Mouse (Mus musculus) left cerebral cortex, adult 6 months (tissue): ENCODE measurements around the gene Frmpd3. TPM values are rescaled to one million over a fixed set of nuclear protein-coding genes. Genes with fewer than 3 reads are reported as not detected.

Experiments
- long read RNA-seq, 2 experiments: library from polyadenylated mRNA; unstranded; transcript quantifications; one replicate each; pipeline ENCODE4 v2.0.0; 2019 to 2020
- polyA plus RNA-seq: library from polyadenylated mRNA; unstranded; fragments of <200 nt; fragmentation: Nextera tagmentation; gene quantifications from 2 replicates; pipeline ENCODE4 v1.2.3, GENCODE M21; 2021

The Frmpd3 gene
- polyA plus RNA-seq = 2.5 and 3.3 TPM in 2 replicates
- long read RNA-seq, experiment 1, partial matches to known transcripts = 0 of 2 reads
- long read RNA-seq, experiment 1, other reads (novel, unspliced or antisense) = 2 of 2 reads
- long read RNA-seq, experiment 2, partial matches to known transcripts = 0 of 12 reads
- long read RNA-seq, experiment 2, other reads (novel, unspliced or antisense) = 12 of 12 reads

DNA sequence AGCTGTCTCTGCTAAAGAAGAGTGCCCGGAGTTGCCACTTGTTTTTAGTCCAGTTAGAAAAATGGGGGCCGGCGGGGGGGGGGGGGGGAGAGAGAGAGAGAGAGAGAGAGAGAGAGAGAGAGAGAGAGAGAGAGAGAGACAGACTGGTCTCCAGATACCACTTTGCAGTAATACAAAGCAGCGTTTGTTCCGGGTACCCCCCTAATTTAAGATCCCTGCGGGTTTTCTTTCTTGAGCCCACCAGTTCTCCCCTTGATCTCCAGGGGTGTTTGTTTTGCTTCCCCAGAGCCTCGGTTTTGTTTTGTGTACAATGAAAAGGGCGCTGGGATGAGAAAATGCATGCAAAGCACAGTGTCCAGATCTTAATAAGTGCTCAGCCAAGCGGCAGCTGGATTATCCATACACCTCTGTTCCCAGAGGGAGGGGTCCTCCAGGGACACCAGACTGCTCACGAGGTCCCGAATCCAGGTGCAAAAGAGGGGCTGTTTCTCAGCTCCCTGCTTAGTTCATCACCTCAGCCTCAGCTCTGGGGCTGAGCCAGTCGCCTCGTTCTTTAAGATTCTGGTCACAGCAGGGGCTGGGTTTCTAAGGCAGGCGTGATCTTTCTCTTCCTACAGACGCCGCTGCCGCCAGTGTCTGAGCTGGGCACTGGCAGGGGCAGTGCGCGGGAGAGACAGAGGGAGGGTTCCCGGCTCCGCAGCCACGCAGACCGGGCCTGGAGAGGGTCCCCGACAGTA, at the start of gene Frmpd3:
Gene Frmpd3 (plus strand): TSS at position 608 of the 737 bp plus-strand sequence.

DNA sequence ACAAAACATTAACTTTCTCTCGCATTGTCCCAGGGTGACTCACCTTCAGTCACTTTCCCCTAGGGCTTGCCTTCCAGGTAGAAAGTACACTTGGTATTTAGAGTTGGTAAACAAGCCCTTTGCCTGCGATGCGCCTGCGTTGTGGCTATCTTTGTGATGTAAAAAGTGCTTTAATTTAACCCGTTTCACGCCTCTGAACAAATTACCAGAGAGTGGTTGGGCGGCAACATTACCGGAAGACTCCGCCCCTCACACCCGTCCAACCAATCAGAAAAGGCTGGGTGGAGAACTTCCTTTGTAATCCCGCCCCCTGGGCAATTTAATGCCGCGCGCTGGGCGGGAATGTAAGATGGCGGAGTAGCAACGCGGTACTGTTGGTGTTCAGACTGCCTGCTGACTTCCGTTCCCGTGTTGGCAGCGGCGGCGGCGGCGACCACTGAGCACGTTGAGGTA, 114.2 kb downstream of the Frmpd3 start, which contains the start of gene Prps1:
Gene Prps1 (plus strand): TSS at position 335 of the 453 bp plus-strand sequence.

Other genes starting within 250 kb of the Frmpd3 start
- 41.4 and 48.2 TPM in 2 replicates for gene Prps1, start 114.3 kb downstream of the Frmpd3 start, polyA plus RNA-seq